Mouse (Mus musculus) brain, embryonic 14.5 days (tissue): ENCODE results near the gene Zfp462.

Source experiments
- CTCF ChIP-seq: fragments of 200-500 bp; IDR thresholded peaks from 2 replicates; pipeline ENCODE4 v1.5.1; 2012; ENCODE audit warnings: inconsistent platforms, mild to moderate bottlenecking, moderate library complexity, borderline replicate concordance; ENCODE audit not compliant: insufficient read depth, insufficient read length; ENCODE audit errors: extremely low read depth
- POLR2A ChIP-seq: fragments of 200-500 bp; IDR thresholded peaks from 2 replicates; pipeline ENCODE4 v1.6.1; 2012; ENCODE audit warnings: mild to moderate bottlenecking, inconsistent platforms, borderline replicate concordance; ENCODE audit not compliant: poor library complexity, insufficient read depth, insufficient read length, severe bottlenecking; ENCODE audit errors: extremely low read depth

GRCm38 (mm10) chr4:55006024-55006423, 61.2 kb downstream of the Zfp462 start:
- TF ChIP-seq CTCF: no peak
- TF ChIP-seq POLR2A: no peak
